Mouse (Mus musculus): ENCODE measurements at regions not wholly inside any gene's neighbourhood (a gene's known extent, or its start where the extent isn't known, plus 50 kb on each side); places are given as distances from the start of the nearest gene placed in this dataset.

DNA sequence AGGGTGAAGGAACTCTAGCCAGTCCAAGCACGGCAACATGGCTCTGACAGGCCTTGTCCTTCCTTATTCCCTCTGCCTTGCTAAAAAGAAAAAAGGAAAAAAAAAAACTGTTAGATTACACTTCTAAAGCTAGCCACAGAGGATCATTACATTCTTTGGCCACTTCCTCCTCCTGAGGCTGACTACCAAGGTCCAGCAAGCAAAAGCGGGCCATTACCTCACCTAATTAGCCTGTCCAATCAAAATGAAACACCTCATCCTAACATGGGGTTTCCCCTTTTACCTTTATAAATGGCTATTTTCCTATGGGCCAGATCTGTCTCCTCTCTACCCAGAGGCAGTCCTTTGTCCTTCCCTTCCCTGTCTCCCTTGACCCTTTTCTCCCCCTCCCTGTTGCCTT, 102.2 kb downstream of the Pih1h3b start:
- DNase-seq (ENCODE audit: low spot score): no peak

DNA sequence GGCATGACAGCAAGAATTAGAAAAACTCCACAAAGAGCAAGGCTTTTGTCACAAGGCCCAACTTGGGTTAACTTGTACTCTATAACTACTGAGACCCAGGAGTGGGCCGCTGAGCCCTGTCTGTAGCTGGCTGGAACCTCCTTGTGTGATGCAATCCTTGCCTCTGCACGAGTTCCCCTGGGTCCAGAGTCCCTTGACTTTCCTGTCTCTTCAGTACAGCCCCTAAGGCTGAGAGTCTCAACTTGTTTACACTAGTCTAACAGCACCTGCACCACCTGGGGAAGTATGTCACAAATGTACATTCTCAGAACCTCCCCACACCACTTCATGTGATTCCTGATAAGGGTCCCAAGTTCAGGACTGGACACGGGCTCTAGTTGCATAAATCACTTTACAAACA, 103.3 kb downstream of the Pih1h3b start:
- DNase-seq (ENCODE audit: low spot score): no peak

- no peak for DNase-seq (ENCODE audit: low spot score)
These were observed 117.2 kb downstream of the Pih1h3b start for GRCm38 (mm10) chrX:140179850-140180249.

GRCm38 (mm10) chrX:140183003-140183402, 120.3 kb downstream of the Pih1h3b start:
- DNase-seq (ENCODE audit: low spot score): peak; percentile 10

GRCm38 (mm10) chrX:140203676-140204075, 138.4 kb upstream of the Frmpd3 start:
- no peak for DNase-seq (ENCODE audit: low spot score)

DNA sequence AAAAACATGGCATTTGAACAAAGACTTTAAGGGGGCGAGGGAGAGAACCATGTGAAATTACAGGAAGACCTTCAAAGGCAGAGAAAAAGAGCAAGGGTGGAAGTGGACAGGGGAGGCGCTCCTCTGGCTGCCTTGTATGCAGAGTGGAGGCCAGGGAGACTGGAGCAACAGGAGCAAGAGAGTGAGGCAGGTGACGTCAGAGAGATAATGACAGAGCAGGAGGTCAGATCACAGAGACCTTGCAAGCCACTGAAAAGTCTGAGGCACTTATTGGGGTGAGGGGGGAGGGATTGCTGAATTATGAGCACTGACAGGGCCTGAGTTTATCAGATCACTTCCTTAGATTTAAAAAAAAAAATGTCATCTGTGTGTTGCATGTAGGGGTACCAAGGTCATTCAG, 133.3 kb upstream of the Frmpd3 start:
- DNase-seq (ENCODE audit: low spot score): no peak

DNA sequence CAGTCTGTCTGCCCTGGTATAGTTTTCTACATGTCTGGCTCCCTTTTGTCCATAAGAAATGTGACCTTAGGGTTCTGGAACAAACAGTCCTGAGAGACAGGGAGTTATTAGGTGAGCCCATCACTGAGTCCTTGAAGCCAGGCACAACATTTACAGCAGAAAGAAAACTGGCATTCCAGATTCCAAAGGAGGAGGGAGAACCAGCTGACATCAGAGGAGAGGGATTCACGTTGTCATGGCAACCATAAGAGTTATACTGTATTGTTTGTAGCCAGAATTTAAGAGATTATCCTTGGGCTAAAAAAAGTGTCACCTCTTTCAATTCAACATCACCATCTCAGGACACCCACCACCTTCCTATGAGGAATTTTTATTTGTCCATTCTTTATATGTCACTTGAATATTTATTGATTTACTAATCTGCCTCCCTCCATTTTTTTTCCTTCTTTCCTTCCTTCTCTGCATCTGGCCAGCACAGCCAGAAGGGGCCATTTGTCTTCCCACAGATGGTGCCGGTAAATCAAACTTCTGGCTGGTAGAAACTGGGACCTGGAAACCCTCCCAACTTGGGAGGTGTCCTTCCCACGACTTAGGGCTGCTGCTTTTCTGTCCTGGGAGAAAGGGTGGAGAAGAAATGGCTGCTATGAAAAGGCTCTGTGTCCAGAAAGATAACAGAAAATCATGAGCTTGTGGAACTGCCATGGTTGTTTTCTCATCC, 129.3 kb upstream of the Frmpd3 start:
- no peak for DNase-seq (ENCODE audit: low spot score)

- no peak for DNase-seq (ENCODE audit: low spot score)
These were observed 127.7 kb upstream of the Frmpd3 start for GRCm38 (mm10) chrX:140214198-140214849.

DNA sequence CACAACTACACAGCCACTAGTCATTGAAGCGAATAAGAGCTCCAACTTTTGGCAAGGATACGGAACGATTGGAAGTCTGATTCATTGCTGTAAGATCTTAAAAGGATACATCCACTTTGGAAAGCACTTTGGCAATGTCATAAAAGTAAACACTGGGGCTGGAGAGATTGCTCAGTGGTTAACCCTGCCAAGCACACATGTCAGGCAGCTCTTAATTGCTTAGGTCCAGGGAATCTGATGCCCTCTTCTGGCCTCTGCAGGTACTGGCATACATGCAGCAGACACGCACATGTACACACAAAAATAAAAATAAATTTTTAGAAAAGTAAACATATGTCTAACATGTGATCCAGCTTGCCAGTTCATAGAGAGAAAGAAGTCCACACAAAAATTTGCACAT, 86.3 kb upstream of the Frmpd3 start:
- no peak for DNase-seq (ENCODE audit: low spot score)

DNA sequence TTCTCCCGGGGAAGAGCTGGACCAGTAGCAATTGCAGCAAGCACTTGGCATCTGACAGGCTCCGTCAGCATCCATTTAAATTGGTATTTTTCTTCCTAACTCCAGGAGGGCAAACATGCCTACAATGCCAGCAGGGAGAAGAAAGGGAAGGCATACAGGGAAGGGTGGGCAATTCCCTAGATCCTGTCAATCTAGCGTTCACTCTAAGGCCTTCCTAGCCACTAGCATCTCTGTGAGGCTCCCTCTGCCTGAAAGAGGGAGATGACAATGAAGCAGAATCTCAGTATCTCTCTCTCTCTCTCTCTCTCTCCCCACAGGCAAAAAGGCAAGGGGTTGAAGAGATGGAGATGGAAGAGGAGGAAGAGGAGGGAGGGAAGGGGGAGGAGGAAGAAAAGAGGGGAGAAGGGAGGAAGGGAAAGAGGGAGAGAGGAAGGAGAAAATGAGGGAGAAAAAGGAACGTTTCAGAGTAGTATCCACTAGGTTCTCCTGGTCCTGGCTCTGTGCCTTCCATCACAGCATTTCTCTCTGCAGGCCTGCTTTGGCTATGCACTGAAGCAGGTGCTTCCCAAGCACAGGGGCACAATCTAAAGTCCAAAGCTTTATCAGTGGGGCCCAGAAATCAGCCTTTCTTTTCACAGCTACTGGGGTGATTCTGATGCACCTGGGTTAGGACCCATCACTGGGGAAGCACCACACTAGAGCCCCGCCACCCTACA, 72.2 kb upstream of the Frmpd3 start:
- no peak for DNase-seq (ENCODE audit: low spot score)

- peak; percentile 33 for DNase-seq (ENCODE audit: low spot score)
These were observed 64.6 kb upstream of the Frmpd3 start for GRCm38 (mm10) chrX:140277327-140277947.

DNA sequence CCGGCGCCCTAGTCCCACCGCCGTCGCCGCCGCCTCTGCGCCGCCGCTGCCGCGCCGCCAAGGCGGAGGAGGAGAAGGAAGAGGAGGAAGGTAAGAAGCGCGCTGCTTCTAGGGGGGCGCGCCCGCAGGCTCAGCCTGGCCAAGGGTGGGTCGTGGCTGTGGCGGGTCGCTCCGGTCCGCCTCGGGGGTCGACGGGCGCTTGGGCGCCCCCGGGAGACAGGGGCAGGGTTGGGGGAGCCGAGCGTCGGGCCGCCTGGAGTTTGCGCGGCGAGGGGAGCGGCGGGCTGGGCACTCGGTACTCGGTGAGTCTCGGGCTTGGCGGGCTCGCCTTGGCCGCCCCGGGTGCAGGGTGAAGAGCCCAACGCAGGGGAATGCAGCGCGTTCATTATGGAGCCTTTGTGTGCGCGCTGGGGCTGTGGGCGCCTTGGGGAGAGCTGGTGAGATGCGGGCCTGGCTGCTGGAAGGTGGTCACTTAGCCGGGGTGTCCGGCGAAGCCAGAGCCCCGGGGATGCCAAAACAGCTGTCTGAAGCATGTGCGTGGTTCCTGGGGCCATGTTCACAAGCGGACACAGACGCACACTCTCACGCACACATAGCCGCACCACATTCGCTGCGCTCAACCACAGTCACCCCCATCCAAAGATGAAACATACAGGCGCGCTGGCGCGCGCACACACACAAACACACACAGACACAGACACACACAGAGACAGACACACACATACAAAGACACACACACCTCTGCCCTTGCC, 63.9 kb upstream of the Frmpd3 start:
- peak; percentile 25 for DNase-seq (ENCODE audit: low spot score)

- peak; percentile 61 for DNase-seq (ENCODE audit: low spot score)
These were observed 62.8 kb upstream of the Frmpd3 start for GRCm38 (mm10) chrX:140279266-140279665.

DNA sequence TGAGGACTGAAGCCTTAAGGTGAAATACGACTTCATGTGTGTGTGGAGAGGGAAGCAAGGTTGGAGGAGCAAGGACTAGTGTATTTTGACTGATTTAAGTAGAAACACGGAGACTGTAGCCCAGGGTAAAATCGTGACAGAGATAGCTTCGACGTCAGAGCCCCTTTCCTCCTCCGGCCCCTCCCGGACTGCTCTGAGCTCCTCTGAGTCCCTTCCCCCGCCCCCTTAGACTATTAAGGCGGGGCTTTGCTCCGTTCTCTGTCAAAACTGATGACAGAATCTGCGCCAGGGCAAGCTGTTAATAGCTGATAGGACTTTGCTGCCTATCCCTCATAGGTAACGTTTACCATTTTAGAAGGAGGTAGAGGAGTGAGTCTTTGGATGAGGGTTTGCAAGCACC, 62.0 kb upstream of the Frmpd3 start:
- DNase-seq (ENCODE audit: low spot score): peak; percentile 10
